Mouse (Mus musculus) midbrain, embryonic 15.5 days (tissue): ENCODE data around the gene Ghitm. TPM values are rescaled to one million over a fixed set of nuclear protein-coding genes. Genes with fewer than 3 reads are reported as not detected.

Source experiments
- ATAC-seq: fragments of 200-750 bp; cut with Nextera tagmentation; replicated peaks from 2 replicates; pipeline ENCODE4 v1.8.0; 2017; ENCODE audit warnings: moderate TSS enrichment
- H3K27ac ChIP-seq: fragments of 300-500 bp; sonication (generic); 2 replicates; pipeline ENCODE4 v1.5.1; 2015; ENCODE audit warnings: mild to moderate bottlenecking, inconsistent platforms
- H3K27me3 ChIP-seq: fragments of 300-500 bp; sonication (generic); replicated peaks from 2 replicates; pipeline ENCODE4 v1.6.1; 2015; ENCODE audit warnings: inconsistent platforms
- H3K36me3 ChIP-seq: fragments of 300-500 bp; sonication (generic); replicated peaks from 2 replicates; pipeline ENCODE4 v1.6.1; 2015; ENCODE audit warnings: inconsistent platforms
- H3K4me1 ChIP-seq: fragments of 300-500 bp; sonication (generic); 2 replicates; pipeline ENCODE4 v1.6.1; 2015; ENCODE audit warnings: inconsistent platforms
- H3K4me2 ChIP-seq: fragments of 300-500 bp; sonication (generic); 2 replicates; pipeline ENCODE4 v1.6.1; 2015; ENCODE audit warnings: inconsistent platforms, mild to moderate bottlenecking, moderate library complexity
- H3K4me3 ChIP-seq: fragments of 300-500 bp; sonication (generic); 2 replicates; pipeline ENCODE4 v1.5.1; 2015; ENCODE audit warnings: mild to moderate bottlenecking, inconsistent platforms
- H3K9ac ChIP-seq: fragments of 300-500 bp; sonication (generic); 2 replicates; pipeline ENCODE4 v1.6.1; 2015; ENCODE audit warnings: mild to moderate bottlenecking, inconsistent platforms
- H3K9me3 ChIP-seq: fragments of 300-500 bp; sonication (generic); 2 replicates; pipeline ENCODE4 v1.6.1; 2016; ENCODE audit warnings: inconsistent platforms
- WGBS: fragments of 180-500 bp; shearing (Covaris S2); methylation state at CpG from one replicate; pipeline ENCODE4 v1.1.7; 2015; ENCODE audit warnings: mixed read lengths; 5-methylcytosine and 5-hydroxymethylcytosine counted together
- polyA plus RNA-seq: library from polyadenylated mRNA; unstranded; fragments of >200 nt; fragmentation: Nextera tagmentation; extraction: Ambion mirVana; gene quantifications from 2 replicates; pipeline ENCODE4 v1.2.1, GENCODE M21; 2015

The Ghitm gene
- polyA plus RNA-seq, 1 experiment from 2014 or later: 184 TPM

GRCm38 (mm10) chr14:37134304-37135126 is 557 bp downstream of the Ghitm start:
- no peak for ATAC-seq
- H3K9ac ChIP-seq: peak overlapping the region; percentile 93
- peak overlapping the region; percentile 99 for H3K4me3 ChIP-seq
- peak overlapping the region; percentile 84 for H3K27ac ChIP-seq
- 2% methylated on average over 40 of the region's 40 CpGs for WGBS
- H3K9me3 ChIP-seq: no peaks in the 10 kb centered on the region
- peaks cover 19% of the 10 kb centered on the region for H3K36me3 ChIP-seq
- no peaks in the 10 kb centered on the region for H3K27me3 ChIP-seq
- H3K4me1 ChIP-seq: peaks cover 13% of the 10 kb centered on the region
- peak overlapping the region; percentile 59 for H3K4me2 ChIP-seq

DNA sequence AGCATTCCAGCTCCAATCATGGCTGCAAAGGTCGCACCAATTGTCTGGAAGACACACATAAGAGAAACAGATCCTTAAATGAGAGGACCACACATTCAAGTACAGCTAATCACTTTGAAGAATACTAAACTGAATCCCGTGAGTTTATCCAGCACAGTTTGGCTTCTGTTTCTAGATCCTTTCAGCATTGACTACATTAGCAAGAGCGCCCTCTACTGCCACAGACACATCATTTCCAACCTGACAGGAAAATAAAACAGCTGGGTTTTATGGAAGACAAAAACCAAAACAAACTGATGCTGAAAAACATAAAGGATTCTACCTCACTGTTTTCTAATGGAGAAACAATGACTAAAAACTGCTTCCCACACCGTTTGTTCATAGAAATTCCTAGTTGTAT is 7.4 kb downstream of the Ghitm start:
- peaks cover 61% of the 10 kb centered on the region for H3K36me3 ChIP-seq
- WGBS: 42% methylated on average over 4 of the region's 4 CpGs
- H3K27ac ChIP-seq: no peak overlapping the region
- H3K9me3 ChIP-seq: no peaks in the 10 kb centered on the region
- H3K9ac ChIP-seq: no peak overlapping the region
- no peak for ATAC-seq
- no peak overlapping the region for H3K4me3 ChIP-seq
- H3K4me1 ChIP-seq: no peaks in the 10 kb centered on the region
- no peak overlapping the region for H3K4me2 ChIP-seq
- no peaks in the 10 kb centered on the region for H3K27me3 ChIP-seq

DNA sequence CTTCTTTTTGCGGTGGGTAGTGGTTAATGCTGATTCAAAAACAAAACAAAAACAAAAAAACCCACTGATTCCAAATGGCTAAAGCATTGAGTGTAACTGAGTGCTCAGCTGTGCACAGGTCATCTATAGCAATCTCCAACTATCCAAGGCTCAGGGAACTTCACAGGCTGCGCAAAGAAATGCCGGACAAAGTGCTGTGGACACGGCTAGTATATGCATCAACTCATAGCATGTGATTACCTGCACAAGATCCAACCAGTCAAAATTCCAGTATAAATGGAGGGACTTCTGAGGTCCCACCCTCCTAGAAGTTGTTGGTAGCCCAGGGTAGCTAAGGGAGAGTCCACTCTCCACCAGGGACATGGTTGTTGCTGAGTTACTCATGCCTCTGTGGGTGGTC is 15.8 kb downstream of the Ghitm start:
- Histone ChIP-seq H3K36me3 (peaks cover 17% of the 10 kb centered on the region; the same call in 1 of the 2 replicates), H3K4me3 (no peak overlapping the region), H3K4me2 (no peak overlapping the region), H3K27ac (no peak overlapping the region), H3K27me3 (no peaks in the 10 kb centered on the region), H3K9ac (no peak overlapping the region), H3K4me1 (no peaks in the 10 kb centered on the region), H3K9me3 (no peaks in the 10 kb centered on the region)
- ATAC-seq: no peak
- 99% methylated on average over 4 of the region's 4 CpGs for WGBS

DNA sequence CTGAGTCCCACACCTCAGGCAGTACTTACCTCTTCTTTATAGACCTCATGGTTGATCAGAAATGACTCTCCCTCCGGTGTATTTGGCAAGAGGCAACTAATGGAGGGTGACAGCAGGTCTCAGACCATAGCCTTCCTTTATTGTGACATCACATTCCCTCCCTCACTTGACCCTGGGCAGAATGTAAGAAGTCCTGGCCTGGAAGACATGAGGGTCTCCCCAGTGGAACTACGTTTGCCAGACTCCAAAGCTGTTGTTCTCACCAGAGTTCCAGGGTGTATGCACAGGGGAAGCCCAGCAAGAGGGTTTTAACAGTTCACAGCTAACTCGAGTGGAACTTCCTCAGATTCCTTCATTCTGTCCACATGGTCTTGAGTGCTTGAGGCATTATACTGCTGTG is 21.1 kb downstream of the Ghitm start, which contains the start of gene 2610528A11Rik:
Gene 2610528A11Rik, minus strand, starts transcription at position 101 of the 400 bp plus-strand sequence.
- H3K9ac ChIP-seq: no peak within 1 kb of the TSS
- ATAC-seq: no peak
- no peaks in the 10 kb centered on the region for H3K4me1 ChIP-seq
- H3K4me3 ChIP-seq: no peak within 1 kb of the TSS
- H3K27me3 ChIP-seq: no peaks in the 10 kb centered on the region
- no peak within 1 kb of the TSS for H3K4me2 ChIP-seq
- no peaks in the 10 kb centered on the region for H3K36me3 ChIP-seq
- H3K9me3 ChIP-seq: no peaks in the 10 kb centered on the region
- no peak within 1 kb of the TSS for H3K27ac ChIP-seq
- WGBS: 71% methylated on average over 3 of the region's 3 CpGs

- 92% methylated on average over 7 of the region's 7 CpGs for WGBS
Measured at GRCm38 (mm10) chr14:37112931-37113330, 22.1 kb downstream of the Ghitm start.

DNA sequence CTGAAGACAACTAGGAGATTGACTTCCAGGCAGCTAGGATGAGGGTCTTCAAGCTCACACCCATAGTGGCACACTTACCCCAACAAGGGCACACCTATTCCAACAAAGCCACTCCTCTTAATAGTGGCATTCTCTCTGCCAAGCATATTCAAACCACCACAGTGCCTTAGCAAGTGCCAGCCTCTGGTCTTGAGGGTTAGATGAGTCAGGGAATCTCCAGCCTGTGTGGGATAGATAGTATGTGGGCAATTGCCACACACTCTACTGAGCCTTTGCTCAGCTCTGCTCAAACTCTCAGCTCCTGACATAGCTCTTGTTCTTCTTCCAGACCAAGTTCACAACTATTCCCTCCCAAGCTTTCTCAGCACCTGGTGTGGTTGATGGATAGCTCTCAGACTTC is 23.7 kb downstream of the Ghitm start:
- H3K36me3 ChIP-seq: no peaks in the 10 kb centered on the region
- H3K4me1 ChIP-seq: no peaks in the 10 kb centered on the region
- H3K27me3 ChIP-seq: no peaks in the 10 kb centered on the region
- no peak overlapping the region for H3K9ac ChIP-seq
- no peak overlapping the region for H3K27ac ChIP-seq
- H3K9me3 ChIP-seq: no peaks in the 10 kb centered on the region
- H3K4me2 ChIP-seq: no peak overlapping the region
- no peak overlapping the region for H3K4me3 ChIP-seq
- no peak for ATAC-seq

More at GRCm38 (mm10) chr14:37112931-37113330, 22.1 kb downstream of the Ghitm start:
- Histone ChIP-seq H3K4me1 (no peaks in the 10 kb centered on the region), H3K9ac (no peak overlapping the region), H3K27me3 (no peaks in the 10 kb centered on the region), H3K36me3 (no peaks in the 10 kb centered on the region), H3K9me3 (no peaks in the 10 kb centered on the region), H3K4me2 (no peak overlapping the region), H3K4me3 (no peak overlapping the region), H3K27ac (no peak overlapping the region)
- no peak for ATAC-seq

DNA sequence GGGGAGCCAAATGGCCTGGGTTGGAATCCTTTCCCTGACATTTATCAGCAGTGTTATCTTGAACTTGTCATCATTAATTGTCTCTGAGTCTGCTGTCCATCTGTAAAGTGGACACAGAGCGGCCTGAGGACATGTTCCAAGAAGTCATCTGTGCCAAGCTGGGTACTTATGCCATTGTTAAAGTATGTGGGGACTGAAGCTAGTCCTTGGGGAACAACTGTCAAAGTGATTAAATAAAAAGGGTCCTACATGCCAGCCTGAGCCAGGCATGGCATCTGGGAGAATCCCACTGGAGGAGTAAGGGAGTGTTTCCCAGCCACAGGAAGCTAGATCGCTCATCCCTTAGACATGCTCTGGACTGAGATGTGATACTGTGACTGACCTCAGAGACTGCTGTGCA is 24.6 kb downstream of the Ghitm start:
- Histone ChIP-seq H3K4me2 (no peak overlapping the region), H3K4me3 (no peak overlapping the region), H3K27me3 (no peaks in the 10 kb centered on the region), H3K4me1 (no peaks in the 10 kb centered on the region), H3K27ac (no peak overlapping the region), H3K9ac (no peak overlapping the region), H3K9me3 (no peaks in the 10 kb centered on the region), H3K36me3 (no peaks in the 10 kb centered on the region)
- 88% methylated on average over 2 of the region's 2 CpGs for WGBS
- no peak for ATAC-seq

GRCm38 (mm10) chr14:37109975-37110374 is 25.1 kb downstream of the Ghitm start:
- H3K27ac ChIP-seq: no peak overlapping the region
- H3K27me3 ChIP-seq: no peaks in the 10 kb centered on the region
- H3K4me2 ChIP-seq: no peak overlapping the region
- no peak overlapping the region for H3K4me3 ChIP-seq
- H3K4me1 ChIP-seq: no peaks in the 10 kb centered on the region
- H3K36me3 ChIP-seq: no peaks in the 10 kb centered on the region
- ATAC-seq: no peak
- H3K9ac ChIP-seq: no peak overlapping the region
- WGBS: 76% methylated on average over 9 of the region's 9 CpGs
- no peaks in the 10 kb centered on the region for H3K9me3 ChIP-seq

GRCm38 (mm10) chr14:37109460-37109859 is 25.6 kb downstream of the Ghitm start:
- H3K9me3 ChIP-seq: no peaks in the 10 kb centered on the region
- no peak for ATAC-seq
- H3K36me3 ChIP-seq: no peaks in the 10 kb centered on the region
- H3K4me1 ChIP-seq: no peaks in the 10 kb centered on the region
- no peak overlapping the region for H3K4me2 ChIP-seq
- H3K27me3 ChIP-seq: no peaks in the 10 kb centered on the region
- no peak overlapping the region for H3K9ac ChIP-seq
- H3K4me3 ChIP-seq: no peak overlapping the region
- H3K27ac ChIP-seq: no peak overlapping the region
- 89% methylated on average over 8 of the region's 8 CpGs for WGBS

DNA sequence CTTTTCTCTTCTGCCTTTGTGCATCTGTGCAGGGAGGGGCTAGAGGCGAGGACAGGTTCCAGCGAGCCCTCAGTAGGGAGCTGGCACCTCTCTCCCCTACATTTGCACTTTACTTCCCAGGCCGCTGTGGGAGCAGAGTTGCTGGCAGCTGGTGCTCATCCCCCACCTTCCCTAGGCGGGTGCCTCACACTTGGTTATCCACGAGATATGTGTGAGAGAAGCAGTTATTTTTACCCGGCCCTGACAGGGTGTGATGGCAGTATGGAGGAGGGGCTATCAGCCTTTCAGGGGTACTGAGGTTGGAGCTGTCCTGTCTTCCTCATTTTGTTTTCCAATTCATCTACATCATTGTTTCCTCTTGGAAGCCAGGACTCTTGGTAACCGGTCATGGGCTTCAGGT is 29.2 kb downstream of the Ghitm start:
- no peaks in the 10 kb centered on the region for H3K4me1 ChIP-seq
- H3K4me2 ChIP-seq: no peak overlapping the region
- 0 out of 2 replicates have a peak, but pooled peaks have one; percentile 9 for ATAC-seq
- no peak overlapping the region for H3K27ac ChIP-seq
- no peak overlapping the region for H3K9ac ChIP-seq
- H3K27me3 ChIP-seq: no peaks in the 10 kb centered on the region
- H3K9me3 ChIP-seq: no peaks in the 10 kb centered on the region
- 47% methylated on average over 7 of the region's 7 CpGs for WGBS
- H3K36me3 ChIP-seq: no peaks in the 10 kb centered on the region
- H3K4me3 ChIP-seq: no peak overlapping the region

DNA sequence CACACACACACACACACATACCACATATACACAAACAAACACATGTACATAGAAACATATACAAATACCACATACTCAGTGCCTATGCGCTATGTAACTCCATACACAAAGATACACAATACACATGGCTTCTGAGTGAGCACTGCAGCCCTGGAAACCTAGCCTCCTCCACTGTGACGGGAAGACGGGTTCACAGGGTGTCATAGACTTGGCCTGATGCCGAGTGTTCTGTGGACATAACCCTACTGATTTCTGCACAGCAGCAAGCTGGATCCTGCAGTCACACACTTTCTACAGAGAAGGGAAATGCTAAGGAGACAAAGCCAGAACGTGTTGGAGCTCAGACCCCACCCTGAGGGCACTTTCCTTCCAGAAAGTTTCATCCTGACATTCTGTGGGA is 30.3 kb downstream of the Ghitm start:
- ATAC-seq: no peak
- WGBS: 56% methylated on average over 5 of the region's 5 CpGs
- Histone ChIP-seq H3K9me3 (no peaks in the 10 kb centered on the region), H3K4me1 (no peaks in the 10 kb centered on the region), H3K27ac (no peak overlapping the region), H3K36me3 (no peaks in the 10 kb centered on the region), H3K4me2 (no peak overlapping the region), H3K4me3 (no peak overlapping the region), H3K27me3 (no peaks in the 10 kb centered on the region), H3K9ac (no peak overlapping the region)

GRCm38 (mm10) chr14:37102484-37102883 is 32.6 kb downstream of the Ghitm start:
- H3K9me3 ChIP-seq: no peaks in the 10 kb centered on the region
- peaks cover 7% of the 10 kb centered on the region; the same call in 1 of the 2 replicates for H3K27me3 ChIP-seq

GRCm38 (mm10) chr14:37101531-37101930 is 33.5 kb downstream of the Ghitm start:
- Histone ChIP-seq H3K4me1 (peaks cover 10% of the 10 kb centered on the region), H3K9me3 (no peaks in the 10 kb centered on the region), H3K27ac (no peak overlapping the region), H3K4me3 (no peak overlapping the region), H3K4me2 (no peak overlapping the region), H3K27me3 (peaks cover 12% of the 10 kb centered on the region; the same call in 1 of the 2 replicates), H3K36me3 (no peaks in the 10 kb centered on the region), H3K9ac (no peak overlapping the region)
- WGBS: 78% methylated on average over 5 of the region's 5 CpGs
- ATAC-seq: no peak

More at GRCm38 (mm10) chr14:37102484-37102883, 32.6 kb downstream of the Ghitm start:
- WGBS: 86% methylated on average over 3 of the region's 3 CpGs
- Histone ChIP-seq H3K4me1 (peaks cover 10% of the 10 kb centered on the region), H3K4me2 (no peak overlapping the region), H3K36me3 (no peaks in the 10 kb centered on the region), H3K27ac (no peak overlapping the region), H3K4me3 (no peak overlapping the region), H3K9ac (no peak overlapping the region)
- no peak for ATAC-seq
